Mouse (Mus musculus): ENCODE data around the gene Ccdc9. TPM values are rescaled to one million over a fixed set of nuclear protein-coding genes. Genes with fewer than 3 reads are reported as not detected.

Gene Ccdc9
- 10 to 100 TPM; 30.7 to 35.3 TPM for total RNA-seq (2021)

- DNase-seq (ENCODE audit: low spot score) = peak; percentile 99
- intact Hi-C loops (cut with DNase I) = no loop called here
These were observed at the start of gene Ccdc9 for GRCm38 (mm10) chr7:16286026-16286961. Ccdc9 (minus strand) TSS chr7:16286795.

GRCm38 (mm10) chr7:16329146-16329545 lies 42.6 kb upstream of the Ccdc9 start:
- intact Hi-C loops (cut with DNase I) = loop anchor here (2.0 kb wide), 1 partner anchor 38 kb away; no protein-coding TSS in a partner anchor
- DNase-seq (ENCODE audit: low spot score) = no peak

DNA sequence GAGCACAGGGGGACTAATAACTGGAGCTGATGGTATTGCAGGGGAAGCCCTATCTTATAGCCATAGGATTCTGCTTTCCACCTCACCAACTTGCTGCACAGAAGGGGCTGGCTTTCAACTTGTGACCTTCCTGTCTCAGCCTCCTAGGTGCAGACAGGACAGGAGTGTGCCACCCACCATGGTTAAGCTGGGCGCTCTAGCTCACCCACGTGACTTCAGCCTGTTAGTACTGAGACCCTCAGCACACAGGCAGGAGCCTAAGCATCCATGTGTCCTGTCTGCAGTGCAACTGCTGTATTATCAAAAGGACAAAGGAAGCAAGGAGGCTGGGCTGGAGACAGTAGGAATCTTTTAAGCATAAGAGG lies 40.0 kb upstream of the Ccdc9 start:
- intact Hi-C loops (cut with DNase I) = loop anchor here (1.0 kb wide), 1 partner anchor 32 kb away; no protein-coding TSS in a partner anchor
- DNase-seq (ENCODE audit: low spot score) = no peak

GRCm38 (mm10) chr7:16325920-16326606 lies 39.5 kb upstream of the Ccdc9 start:
- intact Hi-C loops (cut with DNase I) = loop anchor here (1.0 kb wide), 1 partner anchor 32 kb away; no protein-coding TSS in a partner anchor
- peak; percentile 52 for DNase-seq (ENCODE audit: low spot score)

DNA sequence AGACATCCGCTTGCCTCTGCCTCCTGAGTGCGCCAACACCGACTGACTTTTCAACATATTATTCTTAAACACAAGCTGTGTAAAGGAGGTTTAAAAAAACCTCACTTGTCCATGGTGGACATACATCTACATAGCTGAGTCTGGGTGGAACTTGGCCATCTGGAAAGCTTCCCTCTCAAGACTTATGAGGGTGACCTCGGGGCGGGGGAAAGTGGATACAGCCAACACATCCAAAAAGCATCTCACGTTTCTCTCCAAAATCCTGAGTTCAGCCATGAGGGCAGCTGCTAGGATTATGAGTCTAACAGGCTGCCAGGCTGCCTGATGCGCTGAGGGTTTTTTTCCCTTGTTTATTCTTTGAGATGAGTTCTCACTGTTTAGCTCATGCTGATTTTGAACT lies 38.1 kb upstream of the Ccdc9 start:
- no peak for DNase-seq (ENCODE audit: low spot score)
- intact Hi-C loops (cut with DNase I) = no loop called here

DNA sequence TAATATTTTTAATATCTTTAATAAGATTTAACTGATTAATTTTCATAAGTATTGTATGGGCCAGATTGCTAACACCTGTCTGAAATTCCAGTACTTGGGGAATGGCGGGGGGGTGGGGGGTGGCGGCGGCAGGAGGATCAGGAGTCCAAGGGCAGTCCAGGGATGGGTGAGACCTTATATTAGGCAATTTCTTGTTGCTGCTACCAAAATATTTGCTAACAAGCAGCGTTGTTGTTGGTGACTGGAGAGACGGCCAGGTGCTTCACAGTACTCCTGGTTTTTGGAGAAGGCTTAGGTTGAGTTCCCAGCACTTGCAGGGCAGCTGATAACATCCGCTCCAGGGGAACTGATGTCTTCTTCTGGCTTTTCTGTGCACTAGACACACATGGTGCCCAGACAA lies 33.9 kb upstream of the Ccdc9 start:
- intact Hi-C loops (cut with DNase I) = no loop called here
- no peak for DNase-seq (ENCODE audit: low spot score)

DNA sequence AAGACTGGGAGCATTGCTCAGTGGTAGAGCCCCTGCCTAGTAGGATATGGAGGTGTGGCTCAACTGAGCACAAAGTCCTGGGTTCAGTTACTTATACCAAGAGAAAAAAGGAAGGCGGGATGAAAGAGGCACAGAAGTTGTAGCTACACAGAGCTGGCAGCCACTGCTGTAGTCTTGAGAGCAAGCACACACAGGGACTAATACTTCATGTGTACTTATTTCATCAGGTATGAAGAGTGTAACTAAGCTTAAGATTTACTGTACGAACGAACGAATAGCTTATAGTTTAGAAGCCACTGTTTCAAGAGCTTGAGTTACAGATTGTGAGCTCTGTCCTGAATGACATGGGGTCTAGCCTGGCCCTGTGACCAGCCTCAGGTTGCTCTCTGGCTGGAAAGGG lies 32.6 kb upstream of the Ccdc9 start:
- intact Hi-C loops (cut with DNase I) = no loop called here
- DNase-seq (ENCODE audit: low spot score) = no peak

DNA sequence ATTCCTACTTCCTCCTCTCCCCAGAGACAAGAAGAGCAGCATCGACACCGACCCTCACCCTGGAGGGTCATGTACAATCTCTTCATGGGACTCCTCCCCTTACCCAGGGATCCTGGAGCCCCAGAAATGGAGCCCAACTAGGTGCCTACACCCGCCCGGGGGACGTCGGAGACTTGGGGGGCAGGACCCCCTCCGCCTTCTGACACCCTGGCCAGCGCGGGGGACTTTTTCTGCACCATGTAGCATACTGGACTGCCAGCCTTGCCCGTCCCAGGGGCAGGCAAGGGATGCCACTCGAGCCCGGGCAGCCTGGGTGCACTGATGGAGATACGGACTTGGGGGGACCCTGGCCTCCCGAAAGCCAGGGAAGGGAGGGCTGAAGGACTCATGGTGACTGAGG lies 30.5 kb upstream of the Ccdc9 start:
- intact Hi-C loops (cut with DNase I) = no loop called here

DNA sequence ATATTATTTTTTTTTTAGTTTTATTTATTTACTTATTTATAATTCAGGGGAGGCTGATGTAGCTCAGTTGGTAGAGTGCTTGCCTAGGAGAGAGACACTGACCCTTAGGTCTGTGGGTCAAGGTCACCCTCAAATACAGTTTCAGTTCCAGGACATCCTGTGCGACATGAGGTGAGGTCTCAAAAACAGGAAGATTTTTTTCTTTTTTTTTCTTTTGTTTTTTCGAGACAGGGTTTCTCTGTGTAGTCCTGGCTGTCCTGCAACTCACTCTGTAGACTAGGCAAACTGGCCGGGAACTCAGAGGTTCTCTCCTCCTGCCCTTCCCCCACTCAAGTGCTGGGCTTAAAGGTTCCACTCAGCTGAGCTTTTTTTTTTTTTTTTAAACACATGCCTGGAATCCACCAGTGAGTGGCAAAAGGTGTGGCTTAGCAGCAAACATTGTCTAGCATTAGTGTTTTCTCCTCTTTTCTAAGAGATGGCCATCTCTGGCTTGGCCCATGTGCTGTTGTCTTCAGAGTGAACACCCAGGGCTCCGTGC lies 28.7 kb upstream of the Ccdc9 start:
- intact Hi-C loops (cut with DNase I) = no loop called here
- DNase-seq (ENCODE audit: low spot score) = no peak

More for the DNA sequence above, 30.5 kb upstream of the Ccdc9 start:
- no peak for DNase-seq (ENCODE audit: low spot score)

DNA sequence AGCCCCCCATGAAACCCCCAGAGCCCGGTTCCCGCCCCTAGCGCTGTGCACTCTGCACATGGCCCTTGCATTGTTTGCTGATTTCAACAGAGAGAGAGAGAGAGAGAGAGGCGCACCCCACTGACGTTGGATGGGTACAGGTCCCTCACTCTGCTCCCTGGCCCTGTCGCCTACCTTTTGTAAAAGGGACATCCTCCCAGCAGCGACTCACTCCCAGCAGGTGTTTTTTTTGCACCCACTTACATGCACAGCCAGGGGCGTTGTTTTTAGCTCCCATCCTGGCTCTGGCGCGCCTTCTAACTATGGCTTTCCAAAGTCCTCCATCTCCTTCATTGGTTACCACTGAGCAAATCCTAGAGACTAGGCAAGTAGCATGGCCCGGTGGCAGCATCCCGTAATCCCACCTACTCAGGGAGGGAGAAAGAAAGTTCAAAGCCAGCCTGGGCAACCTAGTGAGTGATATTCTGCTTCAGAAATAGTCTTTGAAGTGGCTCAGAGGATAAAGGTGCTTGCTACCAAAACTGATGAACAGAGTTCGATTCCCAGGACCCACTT lies 27.7 kb upstream of the Ccdc9 start:
- DNase-seq (ENCODE audit: low spot score) = no peak
- intact Hi-C loops (cut with DNase I) = no loop called here

DNA sequence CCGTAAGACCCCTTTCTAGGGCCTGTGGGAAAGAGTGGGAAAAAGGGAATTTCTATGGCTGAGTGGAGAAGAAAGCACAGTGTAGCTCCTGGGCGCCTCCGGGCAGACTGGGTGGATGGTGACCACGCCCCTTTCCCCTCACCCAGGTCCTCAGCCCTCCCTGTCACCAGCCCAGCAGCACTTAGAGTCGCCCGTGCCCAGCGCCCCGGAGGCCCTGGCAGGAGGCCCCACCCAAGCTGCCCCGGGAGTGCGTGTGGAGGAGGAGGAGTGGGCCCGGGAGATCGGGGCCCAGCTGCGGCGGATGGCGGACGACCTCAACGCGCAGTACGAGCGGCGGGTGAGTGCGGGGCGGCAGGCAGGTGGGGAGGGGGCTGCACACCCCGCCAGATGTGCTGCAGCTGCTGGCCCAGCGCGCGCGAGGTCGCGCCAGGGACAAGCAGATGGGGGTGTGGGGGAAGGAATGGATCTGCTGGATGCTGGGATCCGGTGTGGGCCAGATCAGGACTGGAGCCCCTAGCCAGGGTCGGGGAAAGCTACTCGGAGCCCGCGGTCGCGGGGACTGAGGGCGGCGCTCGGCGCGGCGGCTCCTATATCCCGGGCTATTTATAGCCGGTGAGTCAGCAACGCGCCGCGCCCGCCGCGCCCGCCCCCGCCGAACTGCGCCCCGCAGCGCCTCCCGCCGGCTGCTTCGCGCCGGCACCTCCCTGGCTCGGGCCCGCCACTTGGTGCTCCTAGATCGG lies 27.1 kb upstream of the Ccdc9 start:
- peak; percentile 81 for DNase-seq (ENCODE audit: low spot score)
- intact Hi-C loops (cut with DNase I) = no loop called here

DNA sequence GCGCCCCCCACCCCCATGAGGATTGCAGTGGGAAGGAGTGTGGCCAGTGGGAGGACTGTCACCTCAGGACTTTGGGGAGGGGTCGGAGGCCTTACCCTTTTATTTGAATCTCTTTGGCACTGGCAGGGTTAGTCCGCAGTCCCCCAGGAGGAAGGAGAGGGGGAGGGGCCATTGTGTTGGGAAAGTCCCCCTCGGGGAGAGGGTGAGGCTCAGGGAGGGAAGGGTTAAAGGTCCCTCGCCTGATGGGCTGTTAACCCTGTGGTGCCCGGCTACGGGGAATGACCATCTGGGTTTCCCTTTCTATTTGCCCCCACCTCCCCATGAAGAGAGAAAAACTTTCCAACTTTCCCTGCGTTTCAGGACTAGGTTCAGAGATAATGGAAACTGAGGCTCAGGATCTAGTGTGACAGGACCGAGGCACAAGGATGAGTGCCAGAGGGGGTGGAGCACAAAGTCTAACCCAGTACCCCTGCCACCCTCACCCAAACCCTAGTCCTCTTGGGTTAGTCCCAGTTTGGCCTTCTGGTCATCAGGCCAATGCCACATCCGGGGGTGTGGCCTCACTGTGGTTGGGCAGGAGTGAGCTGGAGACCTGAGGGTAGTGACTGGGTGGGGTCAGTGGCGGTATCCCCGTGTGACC lies 26.2 kb upstream of the Ccdc9 start:
- DNase-seq (ENCODE audit: low spot score) = peak; percentile 72
- intact Hi-C loops (cut with DNase I) = no loop called here

GRCm38 (mm10) chr7:16312011-16312671 lies 25.5 kb upstream of the Ccdc9 start:
- DNase-seq (ENCODE audit: low spot score) = peak; percentile 53
- intact Hi-C loops (cut with DNase I) = no loop called here

- DNase-seq (ENCODE audit: low spot score) = peak; percentile 29
- intact Hi-C loops (cut with DNase I) = loop anchor here (2.0 kb wide), 1 partner anchor 15 kb away; no protein-coding TSS in a partner anchor
These were observed 24.9 kb upstream of the Ccdc9 start for GRCm38 (mm10) chr7:16311453-16312004.

GRCm38 (mm10) chr7:16310521-16311452 lies 24.2 kb upstream of the Ccdc9 start:
- intact Hi-C loops (cut with DNase I) = loop anchor here (2.0 kb wide), 1 partner anchor 14 kb away; no protein-coding TSS in a partner anchor
- DNase-seq (ENCODE audit: low spot score) = no peak

GRCm38 (mm10) chr7:16310020-16310520 lies 23.5 kb upstream of the Ccdc9 start:
- intact Hi-C loops (cut with DNase I) = loop anchor here (2.0 kb wide), 1 partner anchor 13 kb away; no protein-coding TSS in a partner anchor
- DNase-seq (ENCODE audit: low spot score) = peak; percentile 79

Data from heart, postnatal 25 days (tissue).